Mouse (Mus musculus) testis, postnatal 10 days (tissue): Measurements from ENCODE around the gene Rbm39.

ENCODE experiments used
- DNase-seq: peaks from one replicate; pipeline ENCODE4 v3.0.0; 2021; ENCODE audit warnings: low spot score

Rbm39 gene

GRCm38 (mm10) chr2:156180094-156180821 is at the start of gene Rbm39:
Rbm39 (minus strand) TSS chr2:156180238.
- DNase-seq: peak; percentile 100

DNA sequence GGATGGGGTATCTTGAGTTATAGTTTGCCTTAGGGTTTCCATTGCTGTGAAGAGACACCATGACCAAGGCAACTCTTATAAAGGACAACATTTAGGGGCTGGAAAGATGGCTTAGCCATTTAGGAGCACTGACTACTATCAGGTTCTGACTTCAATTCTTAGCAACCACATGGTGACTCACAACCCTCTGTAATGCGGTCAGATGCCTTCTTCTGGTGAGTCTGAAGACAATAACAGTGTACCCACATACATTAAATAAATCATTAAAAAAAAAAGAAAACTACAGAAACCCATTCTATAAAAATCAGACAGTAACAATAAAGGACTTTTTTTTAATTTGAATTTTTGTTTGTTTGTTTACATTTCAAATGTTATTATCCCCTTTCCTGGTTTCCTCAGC is 49.1 kb upstream of the Rbm39 start:
- DNase-seq: no peak

DNA sequence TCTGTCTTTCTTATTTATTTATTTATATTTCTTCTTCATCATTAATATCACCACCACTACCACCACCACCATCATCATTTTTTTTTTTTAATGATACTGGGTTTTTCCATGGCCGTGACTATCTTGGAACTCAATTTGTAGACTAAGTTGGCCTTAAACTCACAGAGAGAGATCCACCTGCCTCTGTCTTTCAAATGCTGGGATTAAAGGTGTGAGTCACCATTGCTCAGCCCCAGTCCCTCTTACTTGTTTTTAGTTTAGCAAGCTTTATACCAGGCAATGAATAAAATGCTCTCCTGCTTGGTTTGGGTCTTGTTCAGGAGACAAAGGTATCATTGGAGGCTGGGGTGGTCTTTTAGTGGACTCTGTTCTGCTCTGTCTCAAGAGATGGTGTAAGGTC is 47.7 kb upstream of the Rbm39 start:
- no peak for DNase-seq

GRCm38 (mm10) chr2:156224043-156224442 is 44.0 kb upstream of the Rbm39 start:
- no peak for DNase-seq

- no peak for DNase-seq
Observed at GRCm38 (mm10) chr2:156222100-156222499, 42.1 kb upstream of the Rbm39 start.

- DNase-seq: no peak
Observed at GRCm38 (mm10) chr2:156217786-156218185, 37.7 kb upstream of the Rbm39 start.

GRCm38 (mm10) chr2:156203917-156204316 is 23.9 kb upstream of the Rbm39 start:
- DNase-seq: no peak

DNA sequence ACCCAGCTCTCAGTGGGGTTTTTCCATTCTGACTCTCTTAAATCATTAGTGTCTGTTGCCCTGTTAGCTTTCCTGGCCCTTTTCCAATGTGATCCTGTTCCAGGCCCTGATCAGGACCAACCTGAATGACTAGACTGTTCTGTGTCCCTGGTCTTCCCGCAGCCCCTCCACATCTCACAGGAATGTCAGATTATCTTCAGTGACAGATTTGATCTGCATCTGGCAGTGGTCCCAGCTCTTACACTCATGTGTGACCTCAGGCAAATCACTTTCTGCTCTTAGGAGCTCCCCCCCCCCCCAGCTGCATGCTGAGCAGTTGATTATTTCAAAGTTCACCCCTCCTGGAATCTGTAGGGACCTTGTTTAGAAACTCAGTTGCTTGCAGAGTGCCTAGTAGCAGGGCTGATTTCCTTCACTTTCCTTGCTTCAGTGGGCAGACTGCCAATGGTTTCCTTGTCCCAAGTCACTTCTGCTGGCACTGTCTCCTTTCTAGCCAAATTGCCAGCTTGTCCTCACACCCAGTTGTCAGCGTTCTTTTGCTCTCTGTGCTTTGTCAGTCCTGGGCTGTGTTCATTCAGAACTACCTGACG is 22.9 kb upstream of the Rbm39 start:
- DNase-seq: peak; percentile 66

DNA sequence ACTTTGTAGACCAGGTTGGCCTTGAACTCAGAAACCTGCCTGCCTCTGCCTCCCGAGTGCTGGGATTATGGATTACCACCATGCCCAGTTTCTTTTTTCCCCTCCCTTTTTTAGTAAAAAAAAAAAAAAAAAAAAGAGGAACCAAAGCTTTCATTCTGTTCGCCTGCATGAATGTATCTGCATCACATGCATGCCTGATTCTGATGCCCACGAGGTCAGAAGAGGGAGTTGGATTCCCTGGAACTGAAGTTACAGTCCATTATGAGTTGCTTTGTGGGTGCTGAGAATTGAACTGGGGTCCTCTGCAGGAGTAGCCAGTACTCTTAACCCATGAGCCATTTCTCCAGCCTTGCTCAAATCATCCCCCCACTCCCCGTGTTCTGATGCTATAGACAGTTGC is 21.4 kb upstream of the Rbm39 start:
- no peak for DNase-seq

DNA sequence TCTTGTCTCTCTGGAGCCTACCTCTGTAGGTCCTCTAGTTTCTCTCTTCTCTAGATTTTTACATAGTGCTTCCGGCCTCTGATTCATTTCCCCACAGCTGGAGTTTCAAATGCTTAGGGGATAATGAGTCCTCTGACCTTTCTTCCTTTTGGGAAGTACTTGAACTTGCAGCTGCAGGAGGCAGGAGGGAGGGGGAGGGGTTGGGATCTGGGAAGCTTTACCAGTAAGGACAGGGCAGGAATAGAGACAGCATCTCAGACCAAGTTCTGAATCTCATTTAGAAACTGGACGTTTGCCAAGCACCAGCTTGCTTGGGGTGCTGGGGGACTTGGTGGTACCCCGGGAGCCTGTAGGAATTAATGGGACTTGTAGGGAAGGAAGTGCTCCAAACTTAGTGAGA is 19.9 kb upstream of the Rbm39 start:
- DNase-seq: no peak

DNA sequence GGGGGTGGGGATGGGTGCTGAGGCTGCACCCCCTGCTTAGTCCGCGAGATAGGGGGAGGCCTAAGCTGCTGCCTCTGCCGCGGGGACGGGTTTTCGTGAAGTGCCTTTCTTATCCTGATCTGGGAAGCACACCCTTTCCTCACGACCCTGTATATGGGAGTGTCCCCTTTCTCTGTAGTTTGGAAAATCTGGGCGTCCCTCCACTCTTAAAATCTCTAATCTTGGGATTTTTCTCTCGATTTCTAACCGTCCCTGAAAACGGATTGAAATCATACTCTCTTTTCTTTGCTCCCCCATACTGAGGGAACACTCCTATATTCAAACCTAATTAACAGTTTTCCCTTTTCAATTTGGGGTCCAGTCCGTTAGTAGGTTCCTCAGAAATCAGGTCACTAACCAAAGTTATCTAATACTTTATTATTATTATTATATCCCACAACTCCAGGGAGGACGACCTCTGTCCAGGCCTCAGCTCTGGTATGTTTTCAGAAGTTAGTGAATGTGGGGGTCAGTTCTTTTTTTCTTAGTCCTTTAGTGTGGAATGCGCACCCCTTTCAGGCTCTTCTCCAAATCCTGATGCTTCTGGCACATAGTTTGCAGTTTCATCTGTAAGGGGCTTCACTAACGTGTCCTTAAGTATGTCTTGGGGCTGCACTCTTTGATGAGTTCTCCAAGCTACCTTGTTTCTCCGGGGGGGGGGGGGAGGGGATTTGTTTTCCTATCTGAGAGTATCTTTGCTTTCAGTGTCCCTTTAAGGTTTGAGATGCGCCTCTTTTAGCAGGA is 17.3 kb upstream of the Rbm39 start:
- peak; percentile 35 for DNase-seq

DNA sequence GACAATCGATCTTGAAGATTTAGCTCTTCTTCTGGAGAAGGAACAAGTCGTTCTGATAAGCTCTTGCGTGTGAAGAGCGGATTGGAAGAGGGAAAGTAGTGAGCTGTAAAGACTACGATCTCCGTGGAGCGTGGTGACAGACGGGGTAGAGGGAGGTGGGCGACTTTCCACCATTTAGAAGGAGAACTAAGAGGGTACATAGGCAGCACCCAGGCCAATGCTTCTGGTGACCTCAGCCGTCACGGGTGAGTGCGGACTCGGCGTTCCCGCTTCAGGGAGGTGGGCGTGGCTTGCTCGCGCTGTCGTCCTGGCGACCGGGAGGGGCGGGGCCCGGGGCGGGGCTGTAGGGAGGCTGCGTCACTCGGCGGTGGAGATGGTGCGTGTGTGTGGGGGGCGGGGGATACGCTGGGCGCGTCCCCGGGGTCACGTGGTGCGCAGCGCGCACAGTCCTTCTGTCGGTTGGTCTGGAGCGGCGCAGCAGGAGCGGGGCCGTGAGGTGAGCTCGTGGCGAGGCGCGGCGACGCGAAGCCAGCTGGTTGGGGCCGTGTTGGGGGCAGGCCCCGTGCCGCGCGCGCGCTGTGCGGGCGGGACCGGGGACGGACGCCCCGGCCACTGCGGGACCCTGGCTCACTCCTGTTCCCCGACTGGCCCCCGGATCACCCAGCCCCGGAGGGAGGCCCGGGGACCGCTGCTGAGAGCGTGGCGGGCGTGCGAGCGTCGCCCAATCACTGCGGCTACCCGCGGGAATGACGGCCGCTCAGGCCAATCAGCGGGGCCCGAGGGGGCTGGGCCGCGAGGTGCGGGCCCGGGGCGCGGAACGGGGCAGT is 16.5 kb upstream of the Rbm39 start, which contains the start of gene Phf20:
Gene Phf20, plus strand, starts transcription at position 165 of the 827 bp plus-strand sequence.
- peak; percentile 100 for DNase-seq

GRCm38 (mm10) chr2:156194571-156194970 is 14.5 kb upstream of the Rbm39 start:
- DNase-seq: peak; percentile 24

GRCm38 (mm10) chr2:156193066-156193862 is 13.2 kb upstream of the Rbm39 start:
- DNase-seq: peak; percentile 21

DNA sequence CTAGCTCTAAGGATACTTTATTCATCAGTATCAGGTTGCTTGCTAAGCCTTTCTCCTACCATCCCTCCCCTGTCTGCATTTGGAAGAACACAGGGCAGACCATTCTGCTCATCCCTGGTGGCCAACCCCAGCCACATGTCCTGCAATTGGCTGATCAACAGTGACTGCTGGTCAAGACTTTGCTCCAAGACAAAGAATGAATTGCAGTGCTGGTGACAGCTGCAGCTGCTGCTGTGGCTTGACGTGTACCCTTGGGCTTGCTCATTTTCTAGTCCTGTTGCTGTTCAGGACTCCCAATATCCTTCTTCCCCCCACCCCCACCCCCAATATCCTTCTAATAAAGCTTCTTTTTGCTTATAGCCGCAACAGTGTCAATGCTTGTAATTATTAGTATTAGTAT is 12.0 kb upstream of the Rbm39 start:
- DNase-seq: no peak

DNA sequence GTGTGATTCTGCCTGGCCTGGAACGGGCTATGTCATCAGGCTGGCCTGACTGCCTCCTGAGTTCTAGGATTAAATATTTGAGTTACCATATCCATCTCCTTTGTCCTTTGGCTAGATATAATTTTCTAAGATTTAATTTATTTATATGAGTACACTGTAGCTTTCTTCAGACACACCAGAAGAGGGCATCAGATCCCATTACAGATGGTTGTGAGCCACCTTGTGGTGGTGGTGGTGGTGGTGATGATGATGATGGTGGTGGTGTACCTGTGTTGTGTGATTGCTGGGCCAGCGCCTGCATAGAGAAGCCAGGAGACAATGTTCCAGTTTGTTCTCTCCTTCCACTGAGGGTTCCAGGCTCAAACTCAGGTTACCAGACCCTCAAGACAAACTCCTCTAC is 11.5 kb upstream of the Rbm39 start:
- no peak for DNase-seq

- DNase-seq: peak; percentile 40
Observed at GRCm38 (mm10) chr2:156190004-156190896, 10.2 kb upstream of the Rbm39 start.

DNA sequence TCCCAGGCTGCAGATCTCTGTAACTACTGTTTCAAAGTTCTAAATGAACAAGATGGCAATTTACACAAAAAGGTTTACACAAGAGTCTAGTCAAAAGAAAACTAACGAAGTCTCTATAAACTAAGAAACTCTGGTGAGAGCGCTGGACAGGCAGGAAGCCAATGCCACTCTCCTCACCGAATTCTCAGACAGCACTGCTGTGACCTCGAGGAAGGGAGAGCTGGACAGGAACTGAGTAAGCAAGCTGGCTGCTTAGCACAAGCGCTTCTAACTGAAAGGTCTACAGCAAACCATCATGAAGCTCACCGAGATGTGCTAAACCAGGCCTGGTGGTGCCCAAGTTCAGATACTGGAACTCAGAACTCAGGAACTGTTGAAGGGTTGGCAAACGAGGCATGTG is 9.2 kb upstream of the Rbm39 start:
- peak; percentile 41 for DNase-seq

GRCm38 (mm10) chr2:156181592-156181991 is 1.6 kb upstream of the Rbm39 start:
- DNase-seq: no peak
